Mouse (Mus musculus) liver, embryonic 14.5 days (tissue): Measurements from ENCODE around the gene Gmcl1. TPM values are rescaled to one million over a fixed set of nuclear protein-coding genes. Genes with fewer than 3 reads are reported as not detected.

Source experiments
- ATAC-seq: fragments of 200-750 bp; cut with Nextera tagmentation; 2 replicates; pipeline ENCODE4 v1.8.0; 2017; ENCODE audit warnings: moderate number of reproducible peaks, mild to moderate bottlenecking, moderate library complexity; ENCODE audit not compliant: insufficient read depth
- DNase-seq, 3 experiments: peaks; one replicate each; pipeline ENCODE4 v3.0.0-alpha.2; 2012 to 2013; ENCODE audit warnings: low read depth in 3 of 3, low spot score in 3 of 3
- H3K27ac ChIP-seq: fragments of 300-500 bp; sonication (generic); 2 replicates; pipeline ENCODE4 v1.5.1; 2014; ENCODE audit warnings: moderate library complexity, mild to moderate bottlenecking, control low read depth, inconsistent platforms
- H3K27me3 ChIP-seq: fragments of 300-500 bp; sonication (generic); 2 replicates; pipeline ENCODE4 v1.6.1; 2014; ENCODE audit warnings: mild to moderate bottlenecking, low read length, moderate library complexity; ENCODE audit not compliant: control insufficient read depth, insufficient read depth
- H3K36me3 ChIP-seq: fragments of 300-500 bp; sonication (generic); replicated peaks from 2 replicates; pipeline ENCODE4 v1.6.1; 2014; ENCODE audit warnings: low read depth; ENCODE audit not compliant: control insufficient read depth, insufficient read depth
- H3K4me1 ChIP-seq, 2 experiments: fragments of 200-500 bp in 1 of 2; fragments of 300-500 bp in 1 of 2; sonication (generic) in 1 of 2; replicated peaks; 2 replicates each; pipeline ENCODE4 v1.6.1; 2012 to 2014; ENCODE audit warnings: antibody characterized with exemption in 1 of 2, inconsistent platforms in 1 of 2, low read length in 1 of 2; ENCODE audit not compliant: control insufficient read depth in 2 of 2, insufficient read depth in 2 of 2
- H3K4me2 ChIP-seq: fragments of 300-500 bp; sonication (generic); 2 replicates; pipeline ENCODE4 v1.6.1; 2014; ENCODE audit warnings: low read depth, mild to moderate bottlenecking, control low read depth, moderate library complexity
- H3K4me3 ChIP-seq, 2 experiments: fragments of 200-500 bp in 1 of 2; fragments of 300-500 bp in 1 of 2; sonication (generic) in 1 of 2; 2 replicates each; pipeline ENCODE4 v1.5.1; 2012 to 2014; ENCODE audit warnings: low read depth in 2 of 2, low read length in 2 of 2, mild to moderate bottlenecking in 2 of 2, control low read depth in 1 of 2, inconsistent platforms in 1 of 2, moderate library complexity in 1 of 2; ENCODE audit not compliant: insufficient read depth in 1 of 2
- H3K9ac ChIP-seq: fragments of 300-500 bp; sonication (generic); replicated peaks from 2 replicates; pipeline ENCODE4 v1.6.1; 2014; ENCODE audit warnings: mild to moderate bottlenecking, control low read depth, moderate library complexity
- H3K9me3 ChIP-seq: fragments of 300-500 bp; sonication (generic); 2 replicates; pipeline ENCODE4 v1.6.1; 2016; ENCODE audit warnings: low read length, mixed read lengths; ENCODE audit not compliant: control insufficient read depth
- CTCF ChIP-seq: IDR thresholded peaks from 2 replicates; pipeline ENCODE4 v1.5.1; 2016; ENCODE audit warnings: antibody characterized with exemption, low read depth, control low read depth
- EP300 ChIP-seq: IDR thresholded peaks from 2 replicates; pipeline ENCODE4 v1.6.1; 2016; ENCODE audit warnings: antibody characterized with exemption, low read depth
- WGBS: fragments of 180-500 bp; shearing (Covaris S2); extraction: QIAGEN DNeasy Blood & Tissue Kit; methylation state at CpG from one replicate; pipeline ENCODE4 v1.1.7; 2014; ENCODE audit not compliant: insufficient replicate concordance; 5-methylcytosine and 5-hydroxymethylcytosine counted together
- polyA plus RNA-seq, 2 experiments: library from polyadenylated mRNA; depleted of rRNA in 1 of 2; stranded (reverse) in 1 of 2; unstranded in 1 of 2; fragments of >200 nt; fragmentation: Nextera tagmentation in 1 of 2; extraction: Ambion mirVana in 1 of 2; gene quantifications; 2 replicates each; pipeline versions ENCODE4 v1.2.1 to v1.2.3; 2012 to 2014

The Gmcl1 gene
- polyA plus RNA-seq, 2 experiments = 4.8 to 7.4 TPM

GRCm38 (mm10) chr6:86689671-86690070 lies 43.5 kb downstream of the Gmcl1 start:
- 44% methylated on average over 3 of the region's 3 CpGs for WGBS
- DNase-seq = no peak
- peak; percentile 70 for ATAC-seq

GRCm38 (mm10) chr6:86686971-86687370 lies 46.2 kb downstream of the Gmcl1 start:
- ATAC-seq (no peak), DNase-seq (no peak)
- Histone ChIP-seq H3K36me3 (peaks cover 8% of the 10 kb centered on the region), H3K27me3 (no peaks in the 10 kb centered on the region), H3K4me3 (no peak overlapping the region), H3K4me1 (peaks cover 8 to 17% of the 10 kb centered on the region in 2 experiments; a peak in 3 of 4 replicates), H3K9me3 (no peaks in the 10 kb centered on the region), H3K9ac (no peak overlapping the region), H3K27ac (no peak overlapping the region), H3K4me2 (no peak overlapping the region)
- WGBS = 56% methylated on average over 1 of the region's 1 CpGs
- TF ChIP-seq EP300 = no peak
- no peak for TF ChIP-seq CTCF

More at GRCm38 (mm10) chr6:86689671-86690070, 43.5 kb downstream of the Gmcl1 start:
- H3K36me3 ChIP-seq = peaks cover 3% of the 10 kb centered on the region
- no peaks in the 10 kb centered on the region for H3K27me3 ChIP-seq
- H3K9me3 ChIP-seq = no peaks in the 10 kb centered on the region
- no peak overlapping the region for H3K9ac ChIP-seq
- no peak overlapping the region for H3K4me3 ChIP-seq
- H3K27ac ChIP-seq = no peak overlapping the region
- no peak overlapping the region; the same call in 1 of the 2 replicates for H3K4me2 ChIP-seq
- TF ChIP-seq CTCF (no peak), EP300 (peak; percentile 26; the same call in 1 of the 2 replicates)
- H3K4me1 ChIP-seq = peaks cover 5 to 14% of the 10 kb centered on the region in 2 experiments; a peak in 3 of 4 replicates

GRCm38 (mm10) chr6:86684655-86685011 lies 48.5 kb downstream of the Gmcl1 start:
- Histone ChIP-seq H3K9ac (peak overlapping the region; percentile 96), H3K9me3 (no peaks in the 10 kb centered on the region), H3K4me3 (peak overlapping the region; percentile 92 to 95), H3K4me2 (peak overlapping the region; percentile 81), H3K27me3 (no peaks in the 10 kb centered on the region), H3K36me3 (peaks cover 23% of the 10 kb centered on the region), H3K4me1 (peaks cover 6 to 12% of the 10 kb centered on the region in 2 experiments; a peak in 3 of 4 replicates), H3K27ac (peak overlapping the region; percentile 49)
- TF ChIP-seq EP300 (no peak), CTCF (no peak)
- ATAC-seq = no peak
- 36% methylated on average over 12 of the region's 12 CpGs for WGBS
- DNase-seq = no peak

- Histone ChIP-seq H3K4me3 (peak within 1 kb of the TSS; percentile 92 to 95), H3K27me3 (no peaks in the 10 kb centered on the region), H3K4me1 (peaks cover 2 to 6% of the 10 kb centered on the region in 2 experiments; a peak in 3 of 4 replicates), H3K9me3 (no peaks in the 10 kb centered on the region), H3K36me3 (peaks cover 23% of the 10 kb centered on the region), H3K27ac (peak within 1 kb of the TSS; percentile 83), H3K9ac (peak within 1 kb of the TSS; percentile 96), H3K4me2 (peak within 1 kb of the TSS; percentile 81)
- WGBS = 2% methylated on average over 36 of the region's 36 CpGs
- ATAC-seq (peak; percentile 92), DNase-seq (peak; percentile 84 to 89 (median 88))
- TF ChIP-seq CTCF (no peak), EP300 (peak; percentile 47; the same call in 1 of the 2 replicates)
These were observed 49.1 kb downstream of the Gmcl1 start, which contains the start of gene Snrnp27 for GRCm38 (mm10) chr6:86683872-86684654. TSS of gene Snrnp27 (minus strand) at chr6:86684522.

- Histone ChIP-seq H3K4me2 (no peak overlapping the region), H3K27ac (no peak overlapping the region), H3K4me1 (peaks cover 2 to 5% of the 10 kb centered on the region in 2 experiments; a peak in 2 of 4 replicates), H3K27me3 (no peaks in the 10 kb centered on the region), H3K4me3 (no peak overlapping the region), H3K9ac (no peak overlapping the region), H3K9me3 (no peaks in the 10 kb centered on the region), H3K36me3 (peaks cover 27% of the 10 kb centered on the region)
- TF ChIP-seq EP300 (no peak), CTCF (no peak)
- 76% methylated on average over 3 of the region's 3 CpGs for WGBS
- ATAC-seq = no peak
- DNase-seq = no peak
These were observed 51.9 kb downstream of the Gmcl1 start for GRCm38 (mm10) chr6:86681289-86681688.
